Mouse (Mus musculus) kidney, embryonic 16.5 days (tissue): ENCODE data around the gene Actr2. TPM values are rescaled to one million over a fixed set of nuclear protein-coding genes. Genes with fewer than 3 reads are reported as not detected.
"Not testable (repeated sequence)": the region's sequence is repeated elsewhere in the genome, so short reads cannot be mapped to it uniquely, and the experiment has no call there.

Source experiments
- ATAC-seq: fragments of 200-750 bp; cut with Nextera tagmentation; 2 replicates; pipeline ENCODE4 v1.8.0; 2017; ENCODE audit warnings: moderate TSS enrichment; ENCODE audit not compliant: low FRiP score, low TSS enrichment
- H3K27ac ChIP-seq: fragments of 300-500 bp; sonication (generic); 2 replicates; pipeline ENCODE4 v1.5.1; 2014; ENCODE audit warnings: low read length
- H3K27me3 ChIP-seq: fragments of 300-500 bp; sonication (generic); 2 replicates; pipeline ENCODE4 v1.6.1; 2014; ENCODE audit warnings: low read length, control low read depth, mixed read lengths; ENCODE audit not compliant: insufficient read depth
- H3K36me3 ChIP-seq: fragments of 300-500 bp; sonication (generic); 2 replicates; pipeline ENCODE4 v1.6.1; 2014; ENCODE audit warnings: low read length, control low read depth, mixed read lengths; ENCODE audit not compliant: insufficient read depth
- H3K4me1 ChIP-seq: fragments of 300-500 bp; sonication (generic); 2 replicates; pipeline ENCODE4 v1.6.1; 2014; ENCODE audit warnings: low read length, control low read depth, mixed read lengths; ENCODE audit not compliant: insufficient read depth
- H3K4me2 ChIP-seq: fragments of 300-500 bp; sonication (generic); replicated peaks from 2 replicates; pipeline ENCODE4 v1.6.1; 2014; ENCODE audit warnings: low read depth, low read length
- H3K4me3 ChIP-seq: fragments of 300-500 bp; sonication (generic); 2 replicates; pipeline ENCODE4 v1.5.1; 2014; ENCODE audit warnings: mild to moderate bottlenecking, low read length
- H3K9ac ChIP-seq: fragments of 300-500 bp; sonication (generic); replicated peaks from 2 replicates; pipeline ENCODE4 v1.6.1; 2014; ENCODE audit warnings: low read length
- H3K9me3 ChIP-seq: fragments of 300-500 bp; sonication (generic); 2 replicates; pipeline ENCODE4 v1.6.1; 2016; ENCODE audit warnings: low read length, control low read depth
- WGBS: fragments of 180-500 bp; shearing (Covaris S2); extraction: QIAGEN DNeasy Blood & Tissue Kit; methylation state at CpG from one replicate; pipeline ENCODE4 v1.1.7; 2014; 5-methylcytosine and 5-hydroxymethylcytosine counted together
- polyA plus RNA-seq: library from polyadenylated mRNA; unstranded; fragments of >200 nt; fragmentation: Nextera tagmentation; extraction: Ambion mirVana; gene quantifications from 2 replicates; pipeline ENCODE4 v1.2.1, GENCODE M21; 2015

Gene Actr2
- polyA plus RNA-seq, 1 experiment from 2014 or later, result 109 TPM

DNA sequence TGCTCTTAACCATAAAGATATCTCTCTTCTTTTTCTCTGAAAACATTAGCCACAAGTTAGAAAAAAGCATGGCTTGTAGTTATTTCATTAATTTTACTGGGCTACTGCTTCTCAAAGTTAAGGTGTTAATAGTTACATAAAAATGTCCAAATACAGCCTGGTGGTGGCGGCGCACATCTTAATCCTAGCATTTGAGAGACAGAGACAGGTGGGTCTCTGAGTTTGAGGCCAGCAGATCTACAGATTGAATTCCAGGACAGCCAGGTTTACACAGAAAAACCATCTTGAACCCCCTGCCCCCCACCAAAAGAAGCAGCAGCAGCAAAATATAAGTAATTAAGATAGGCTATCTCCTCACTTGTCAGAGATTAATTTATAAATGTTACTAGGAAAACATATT, 27.1 kb downstream of the Actr2 start:
- Histone ChIP-seq H3K4me1 (no peaks in the 10 kb centered on the region), H3K9ac (no peak overlapping the region), H3K36me3 (peaks cover 37% of the 10 kb centered on the region), H3K4me3 (no peak overlapping the region), H3K9me3 (no peaks in the 10 kb centered on the region), H3K4me2 (no peak overlapping the region), H3K27ac (no peak overlapping the region), H3K27me3 (no peaks in the 10 kb centered on the region)
- WGBS, result 97% methylated on average over 2 of the region's 2 CpGs
- ATAC-seq, result no peak

DNA sequence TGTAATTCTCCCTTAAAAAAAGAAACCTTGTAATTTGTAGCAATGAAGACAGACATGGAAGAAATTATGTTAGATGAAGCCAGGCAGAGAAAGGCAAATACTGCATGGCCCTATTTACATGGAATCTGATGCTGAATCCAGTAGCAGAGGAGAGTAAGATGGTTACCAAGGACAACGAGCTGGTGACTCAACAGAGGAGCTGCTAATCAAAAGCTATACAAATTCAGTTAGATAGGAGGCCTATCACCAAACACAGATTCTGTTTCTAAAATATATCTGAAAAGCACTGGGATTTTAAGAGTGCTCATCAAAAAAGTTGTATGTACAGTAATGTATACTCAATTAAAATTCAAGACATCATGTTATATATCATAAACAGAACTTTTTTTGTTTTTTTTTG, 37.3 kb downstream of the Actr2 start:
- no peak overlapping the region for H3K4me3 ChIP-seq
- H3K4me2 ChIP-seq, result no peak overlapping the region
- H3K27ac ChIP-seq, result no peak overlapping the region
- no peaks in the 10 kb centered on the region for H3K9me3 ChIP-seq
- H3K9ac ChIP-seq, result no peak overlapping the region
- H3K4me1 ChIP-seq, result no peaks in the 10 kb centered on the region
- H3K36me3 ChIP-seq, result peaks cover 49% of the 10 kb centered on the region
- no peaks in the 10 kb centered on the region for H3K27me3 ChIP-seq
- 62% methylated on average over 1 of the region's 1 CpGs for WGBS
- no peak for ATAC-seq

DNA sequence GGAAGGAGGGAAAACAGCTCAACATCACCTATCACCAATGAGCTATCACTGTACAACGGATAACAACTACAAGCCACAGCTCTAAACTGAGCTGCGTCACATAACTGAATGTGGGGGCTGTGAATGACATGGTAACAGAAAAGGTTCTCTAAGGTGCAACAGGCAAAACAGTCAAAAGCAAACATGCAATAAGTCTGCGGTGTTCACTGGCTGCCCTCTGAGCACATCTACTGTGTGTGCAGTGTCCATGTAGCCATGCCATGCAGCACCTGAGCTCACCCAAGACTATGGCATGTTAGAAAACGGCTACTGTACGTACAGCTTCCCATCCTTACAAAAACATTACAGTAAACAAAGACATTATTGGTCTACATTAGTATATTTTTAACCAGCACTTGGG, 39.9 kb downstream of the Actr2 start:
- H3K27me3 ChIP-seq, result no peaks in the 10 kb centered on the region
- H3K9ac ChIP-seq, result no peak overlapping the region
- WGBS, result 87% methylated on average over 5 of the region's 5 CpGs
- H3K9me3 ChIP-seq, result no peaks in the 10 kb centered on the region
- H3K4me1 ChIP-seq, result no peaks in the 10 kb centered on the region
- H3K4me2 ChIP-seq, result no peak overlapping the region
- ATAC-seq, result no peak
- H3K27ac ChIP-seq, result no peak overlapping the region
- H3K36me3 ChIP-seq, result peaks cover 38% of the 10 kb centered on the region
- no peak overlapping the region for H3K4me3 ChIP-seq

DNA sequence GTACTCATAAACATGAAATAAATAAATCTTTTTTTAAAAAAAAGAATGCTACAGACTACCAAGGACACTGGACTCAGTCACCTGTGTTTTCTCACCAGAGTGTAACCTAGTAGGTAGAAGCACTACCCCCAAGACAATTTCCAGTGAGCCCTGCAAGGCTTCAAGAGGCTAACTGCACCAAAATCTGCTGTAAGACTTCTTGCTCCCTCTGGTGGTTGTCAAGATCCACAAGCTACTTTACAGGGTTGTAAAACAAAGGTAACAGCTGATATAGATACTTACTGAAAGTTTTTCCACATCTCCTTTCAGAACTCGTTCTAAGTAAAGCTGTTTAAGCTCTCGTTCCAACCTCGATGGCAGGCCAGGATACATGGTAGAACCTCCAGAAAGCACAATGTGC, 40.5 kb downstream of the Actr2 start:
- ATAC-seq, result 0 out of 2 replicates have a peak, but pooled peaks have one; percentile 23

DNA sequence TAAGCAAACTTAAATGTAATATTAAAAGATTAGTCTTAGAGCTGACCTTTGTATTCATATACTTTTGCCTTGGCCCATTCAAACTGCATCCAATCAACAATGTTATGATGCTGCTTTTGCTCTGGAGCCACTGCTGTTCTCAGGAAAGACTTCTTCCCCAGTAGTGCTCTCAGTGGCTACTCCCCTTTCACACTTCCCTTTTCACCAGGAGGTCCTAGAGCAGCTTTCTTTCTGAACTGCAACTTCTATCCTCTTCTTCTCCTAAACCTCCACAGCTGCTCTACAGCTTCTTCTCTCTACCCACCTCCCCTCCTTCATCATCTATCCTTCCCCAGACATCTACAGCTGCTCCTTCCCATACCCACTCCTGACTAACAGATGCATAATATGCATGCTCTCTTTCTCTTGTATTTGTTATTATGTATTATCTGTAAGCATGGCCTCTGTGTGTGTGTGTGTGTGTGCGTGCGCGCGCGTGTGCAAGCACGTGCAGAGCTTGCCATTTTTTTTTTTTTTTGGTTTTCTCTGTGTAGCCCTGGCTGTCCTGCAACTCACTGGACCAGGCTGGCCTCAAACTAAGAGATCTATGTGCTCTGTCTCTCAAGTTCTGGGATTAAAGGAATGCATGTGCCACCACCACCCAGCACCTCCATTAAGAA, 44.2 kb downstream of the Actr2 start:
- H3K27ac ChIP-seq, result no peak overlapping the region
- H3K4me3 ChIP-seq, result no peak overlapping the region
- ATAC-seq, result no peak
- no peak overlapping the region for H3K4me2 ChIP-seq
- H3K36me3 ChIP-seq, result peaks cover 28% of the 10 kb centered on the region
- no peaks in the 10 kb centered on the region for H3K27me3 ChIP-seq
- no peaks in the 10 kb centered on the region for H3K4me1 ChIP-seq
- H3K9ac ChIP-seq, result no peak overlapping the region
- H3K9me3 ChIP-seq, result no peaks in the 10 kb centered on the region
- WGBS, result 95% methylated on average over 6 of the region's 6 CpGs

More for the DNA sequence above, 40.5 kb downstream of the Actr2 start:
- no peak overlapping the region for H3K4me3 ChIP-seq
- H3K4me2 ChIP-seq, result no peak overlapping the region
- H3K27me3 ChIP-seq, result no peaks in the 10 kb centered on the region
- no peak overlapping the region for H3K27ac ChIP-seq
- no peaks in the 10 kb centered on the region for H3K9me3 ChIP-seq
- peaks cover 37% of the 10 kb centered on the region for H3K36me3 ChIP-seq
- WGBS, result 68% methylated on average over 3 of the region's 3 CpGs
- no peaks in the 10 kb centered on the region for H3K4me1 ChIP-seq
- H3K9ac ChIP-seq, result no peak overlapping the region

DNA sequence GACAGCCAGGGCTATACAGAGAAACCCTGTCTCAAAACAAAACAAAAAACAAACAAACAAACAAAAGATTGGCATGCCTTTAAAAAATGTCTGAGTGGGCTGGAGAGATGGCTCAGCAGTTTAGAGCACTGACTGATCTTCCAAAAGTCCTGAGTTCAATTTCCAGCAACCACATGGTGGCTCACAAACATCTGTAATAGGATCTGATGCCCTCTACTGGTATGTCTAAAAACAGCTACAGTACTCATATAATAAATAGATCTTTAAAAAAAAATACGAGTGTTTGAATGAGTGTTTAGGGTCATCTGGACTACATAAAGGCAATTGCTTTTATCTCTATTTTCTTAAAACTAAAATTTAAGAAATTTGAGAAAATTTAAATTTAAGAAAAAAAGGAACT, 45.2 kb downstream of the Actr2 start:
- 47% methylated on average over 1 of the region's 1 CpGs for WGBS
- Histone ChIP-seq H3K27me3 (no peaks in the 10 kb centered on the region), H3K27ac (no peak overlapping the region), H3K4me1 (no peaks in the 10 kb centered on the region), H3K4me3 (no peak overlapping the region), H3K9me3 (no peaks in the 10 kb centered on the region), H3K9ac (no peak overlapping the region), H3K36me3 (peaks cover 28% of the 10 kb centered on the region), H3K4me2 (no peak overlapping the region)
- no peak for ATAC-seq

DNA sequence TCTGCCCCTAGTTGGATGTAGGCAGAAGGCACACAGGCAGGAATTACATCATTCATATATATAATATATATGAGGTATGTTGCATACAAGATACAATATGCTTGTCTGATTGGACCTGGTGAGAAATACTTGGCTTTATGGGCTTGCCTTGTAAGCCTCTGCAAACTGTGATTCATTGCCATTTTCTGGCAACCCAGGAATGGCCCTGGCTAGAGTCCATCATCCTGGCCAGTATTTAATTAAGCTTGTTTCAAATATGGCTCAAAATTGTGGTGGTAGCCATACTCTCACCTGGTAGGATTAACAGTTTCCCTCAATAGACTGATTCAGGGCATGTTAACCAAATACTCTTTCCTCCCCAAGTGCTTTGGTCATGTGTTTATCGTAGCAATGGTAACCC, 46.6 kb downstream of the Actr2 start:
- no peak for ATAC-seq
- Histone ChIP-seq H3K4me1 (no peaks in the 10 kb centered on the region), H3K27ac (no peak overlapping the region), H3K27me3 (no peaks in the 10 kb centered on the region), H3K4me3 (no peak overlapping the region), H3K9ac (no peak overlapping the region), H3K4me2 (no peak overlapping the region), H3K36me3 (peaks cover 28% of the 10 kb centered on the region), H3K9me3 (no peaks in the 10 kb centered on the region)
- WGBS, result 92% methylated on average over 1 of the region's 1 CpGs

DNA sequence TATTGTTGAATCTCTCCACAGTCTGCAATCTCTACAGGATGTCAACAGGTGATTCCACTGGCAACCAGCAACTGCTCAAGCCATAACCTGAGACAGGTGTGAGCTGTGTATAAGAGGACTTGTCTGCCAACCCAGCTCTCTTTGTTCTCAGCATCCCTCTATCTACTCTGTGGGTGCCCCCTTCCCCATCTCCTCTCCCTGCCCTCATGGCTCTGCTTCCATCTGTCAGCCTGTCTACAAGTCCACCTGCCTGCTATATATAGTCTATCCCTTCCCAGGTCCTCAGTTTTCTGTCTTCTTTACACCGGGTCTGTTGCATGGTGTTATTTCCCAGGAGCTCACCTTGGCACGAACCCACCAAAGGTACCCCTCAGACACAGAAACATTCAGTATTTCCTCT, 47.8 kb downstream of the Actr2 start:
- no peak overlapping the region for H3K27ac ChIP-seq
- H3K4me3 ChIP-seq, result no peak overlapping the region
- no peaks in the 10 kb centered on the region for H3K27me3 ChIP-seq
- 0 out of 2 replicates have a peak, but pooled peaks have one; percentile 35 for ATAC-seq
- H3K9ac ChIP-seq, result no peak overlapping the region
- no peaks in the 10 kb centered on the region for H3K9me3 ChIP-seq
- 89% methylated on average over 2 of the region's 2 CpGs for WGBS
- no peak overlapping the region for H3K4me2 ChIP-seq
- no peaks in the 10 kb centered on the region for H3K4me1 ChIP-seq
- H3K36me3 ChIP-seq, result peaks cover 27% of the 10 kb centered on the region

DNA sequence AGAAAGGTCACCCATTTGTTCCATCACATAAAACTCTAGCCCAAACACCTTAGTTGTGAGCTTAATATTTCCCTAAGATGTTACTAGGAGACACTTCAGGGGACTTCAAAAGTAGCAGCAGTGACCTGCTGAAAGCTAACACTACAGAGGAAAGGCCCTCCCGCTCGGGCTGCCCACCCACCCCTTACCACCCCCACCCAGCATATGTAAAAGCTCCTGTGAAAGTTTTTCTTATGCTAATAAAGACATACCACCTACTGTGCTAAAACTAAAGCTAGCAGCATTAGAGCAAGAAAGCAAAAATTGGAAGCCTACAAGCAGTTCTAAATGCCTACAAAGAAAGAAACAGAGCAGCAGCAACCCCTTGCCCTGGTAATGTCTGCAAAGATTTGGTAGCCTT, 48.6 kb downstream of the Actr2 start:
- H3K27me3 ChIP-seq, ATAC-seq, H3K4me1 ChIP-seq, H3K27ac ChIP-seq, H3K4me2 ChIP-seq, H3K4me3 ChIP-seq, H3K9ac ChIP-seq, H3K9me3 ChIP-seq: not testable (repeated sequence)
- 25% methylated on average over 2 of the region's 2 CpGs for WGBS
- H3K36me3 ChIP-seq, result peaks cover 26% of the 10 kb centered on the region

DNA sequence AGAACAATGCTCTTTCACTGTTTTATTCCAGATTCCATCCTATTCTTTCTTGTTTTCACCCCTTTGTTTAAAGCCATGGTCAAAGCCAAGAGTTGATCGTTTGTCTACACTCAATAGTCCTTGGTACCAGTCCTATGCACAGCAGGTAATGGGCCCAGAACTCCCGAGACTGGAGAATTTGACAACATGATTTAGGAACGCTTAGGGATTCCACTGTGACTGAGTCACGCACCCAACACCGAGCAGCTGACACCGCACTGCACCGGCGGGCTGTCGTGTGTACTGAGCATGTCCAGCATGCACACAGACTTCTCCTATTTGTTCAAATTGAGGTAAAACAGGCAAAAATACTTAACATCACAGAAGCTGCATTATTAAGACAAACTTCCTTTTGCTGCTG, 49.9 kb downstream of the Actr2 start:
- H3K27ac ChIP-seq, H3K4me1 ChIP-seq, H3K4me2 ChIP-seq, H3K9me3 ChIP-seq, H3K27me3 ChIP-seq, ATAC-seq, H3K4me3 ChIP-seq, H3K9ac ChIP-seq: not testable (repeated sequence)
- H3K36me3 ChIP-seq, result peaks cover 30% of the 10 kb centered on the region
- WGBS, result 81% methylated on average over 9 of the region's 9 CpGs
